ENCODE assay signal across 1 mouse cellular context in genomic region chr2:112236620-112237019, GRCm38 (mm10).
TF ChIP-seq lines count a peak whose summit lies in the region.

No protein-coding gene starts in this region.

TF ChIP-seq in MEL, 35 proteins besides CTCF, POLR2A, EP300 and RAD21:
- TF ChIP-seq ETS1 (IDR thresholded peaks at IDR 0.05; ENCODE audit: low read depth, low read length), result no peak
- TF ChIP-seq ZNF384 (IDR thresholded peaks at IDR 0.05; ENCODE audit: low read depth, low read length), result 0 out of 2 replicates have a peak, but pooled peaks have one; percentile 9
- no peak for TF ChIP-seq MEF2A (IDR thresholded peaks at IDR 0.05; ENCODE audit: extremely low read depth, insufficient replicate concordance, low read depth, low read length, poor library complexity, severe bottlenecking)
